Mouse (Mus musculus): Measurements from ENCODE around the gene Gypa. TPM values are rescaled to one million over a fixed set of nuclear protein-coding genes. Genes with fewer than 3 reads are reported as not detected.

Gypa gene
- polyA plus RNA-seq (2015; fragmentation: Illumina TruSeq; extraction: RNeasy Lipid Tissue Mini Kit (QIAGEN cat#74804); ENCODE audit: low read depth, low replicate concordance): not detected

GRCm38 (mm10) chr8:80493523-80494345 is at the start of gene Gypa:
Gene Gypa, plus strand, starts transcription at chr8:80493781.

Other genes starting within 250 kb of the Gypa start
- 1.1 TPM for gene Frem3, start 117.3 kb downstream of the Gypa start, polyA plus RNA-seq (2015; fragmentation: Illumina TruSeq; extraction: RNeasy Lipid Tissue Mini Kit (QIAGEN cat#74804); ENCODE audit: low read depth, low replicate concordance)
- 30.0 TPM for gene Smarca5, start 245.7 kb downstream of the Gypa start, polyA plus RNA-seq (2015; fragmentation: Illumina TruSeq; extraction: RNeasy Lipid Tissue Mini Kit (QIAGEN cat#74804); ENCODE audit: low read depth, low replicate concordance)